Mouse (Mus musculus) cortical plate, adult 2 months (tissue): ENCODE data around the gene Ttll3.

Source experiments
- CTCF ChIP-seq: fragments of 200-500 bp; IDR thresholded peaks from 2 replicates; pipeline ENCODE4 v1.5.1; 2011; ENCODE audit warnings: mild to moderate bottlenecking, control low read depth, low read length; ENCODE audit not compliant: insufficient read depth; ENCODE audit errors: extremely low read depth
- POLR2A ChIP-seq: fragments of 200-500 bp; IDR thresholded peaks from 2 replicates; pipeline ENCODE4 v1.6.1; 2011; ENCODE audit warnings: mild to moderate bottlenecking, low read length, control low read depth; ENCODE audit not compliant: insufficient read depth; ENCODE audit errors: extremely low read depth

- TF ChIP-seq CTCF = no peak
- peak; percentile 97 for TF ChIP-seq POLR2A
These were observed 30.1 kb downstream of the Ttll3 start, which contains the start of gene Rpusd3 for GRCm38 (mm10) chr6:113419199-113419587.
